Mouse (Mus musculus): Measurements from ENCODE around the gene Prkce.

GRCm38 (mm10) chr17:86254978-86255377, 87.4 kb downstream of the Prkce start:
- TF ChIP-seq CTCF (IDR thresholded peaks at IDR 0.05; ENCODE audit: low read depth) = peak; percentile 23; the same call in 1 of the 2 replicates
- TF ChIP-seq EP300 (IDR thresholded peaks at IDR 0.05; ENCODE audit: low read depth) = no peak
